Mouse (Mus musculus): ENCODE measurements around the gene Mob3a.

Mob3a gene

DNA sequence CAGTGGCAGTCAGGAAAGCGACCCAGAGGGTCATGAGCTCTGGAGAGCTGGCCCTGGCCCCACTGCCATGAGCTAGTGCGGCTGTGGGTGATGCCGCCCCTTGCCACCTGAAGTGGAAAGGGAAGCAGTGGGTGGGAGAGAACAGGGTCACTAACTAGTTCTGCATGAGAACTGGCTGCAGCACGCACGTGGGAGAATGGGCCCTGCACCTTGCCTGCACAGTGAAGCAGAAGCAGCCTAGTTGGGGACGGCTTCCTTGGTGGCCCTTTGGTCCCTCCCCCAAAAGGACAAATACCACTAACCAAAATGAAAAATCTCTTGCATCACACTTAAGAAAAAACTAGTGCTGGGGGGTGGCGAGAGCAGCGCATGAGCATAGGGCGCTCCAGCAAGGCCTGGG lies 3.2 kb downstream of the Mob3a start:
- DNase-seq, result no peak

DNA sequence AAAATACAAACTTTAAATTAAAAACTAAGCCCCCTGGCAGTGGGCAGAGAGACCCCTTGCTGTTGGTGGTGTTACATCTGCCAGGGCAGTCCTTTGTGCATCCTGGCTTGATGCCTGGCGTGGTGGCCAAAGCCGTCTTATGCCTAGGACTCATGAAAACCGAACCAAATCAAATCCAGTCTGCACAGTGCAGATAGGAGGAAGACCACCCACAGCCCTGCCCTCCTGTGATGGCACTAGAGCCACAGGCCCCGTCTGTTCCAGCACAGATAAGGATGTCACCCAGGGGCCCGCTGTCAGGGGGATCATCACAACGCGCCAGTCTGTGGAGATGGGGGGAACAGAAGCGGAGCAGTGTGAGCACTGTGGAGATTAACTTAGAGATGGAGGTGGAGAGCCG lies 4.0 kb downstream of the Mob3a start:
- no peak for DNase-seq

GRCm38 (mm10) chr10:80697393-80697787 lies 4.4 kb downstream of the Mob3a start:
- DNase-seq, result no peak

- no peak for DNase-seq
These were observed 5.0 kb downstream of the Mob3a start for GRCm38 (mm10) chr10:80696502-80697392.

DNA sequence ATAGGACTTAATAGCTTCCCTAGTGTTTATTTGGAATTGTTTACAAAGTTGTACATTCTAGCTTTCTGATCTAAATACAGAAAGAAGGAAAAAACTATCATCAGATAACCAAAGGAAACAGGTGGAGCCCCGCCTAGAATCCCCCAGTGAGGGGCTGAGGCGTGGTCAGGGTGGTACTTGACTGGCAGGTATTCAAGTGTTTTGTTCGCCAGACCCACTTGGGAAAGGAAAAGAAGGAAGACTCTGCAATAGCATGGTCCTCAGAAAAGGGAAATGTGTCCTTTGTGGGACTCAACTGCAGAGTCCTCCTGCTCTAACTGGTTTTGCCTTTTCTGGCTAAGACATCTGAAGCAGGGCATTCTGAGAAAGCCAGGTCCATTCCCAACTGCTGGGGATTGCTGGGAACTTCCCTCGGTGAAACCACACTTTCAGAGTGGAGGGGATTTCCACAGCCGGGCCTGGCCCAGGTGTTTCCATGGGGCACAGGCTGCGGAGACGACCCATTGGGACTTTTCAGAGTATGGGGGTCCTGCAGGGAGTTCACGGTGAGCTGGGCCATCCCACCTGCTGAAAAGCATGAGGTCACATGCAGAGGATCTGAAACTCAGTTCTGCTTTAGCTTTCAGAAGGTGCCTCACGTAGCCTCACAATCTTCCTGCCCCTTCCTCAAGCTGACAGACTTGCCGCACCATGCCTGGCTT lies 5.8 kb downstream of the Mob3a start:
- no peak for DNase-seq

DNA sequence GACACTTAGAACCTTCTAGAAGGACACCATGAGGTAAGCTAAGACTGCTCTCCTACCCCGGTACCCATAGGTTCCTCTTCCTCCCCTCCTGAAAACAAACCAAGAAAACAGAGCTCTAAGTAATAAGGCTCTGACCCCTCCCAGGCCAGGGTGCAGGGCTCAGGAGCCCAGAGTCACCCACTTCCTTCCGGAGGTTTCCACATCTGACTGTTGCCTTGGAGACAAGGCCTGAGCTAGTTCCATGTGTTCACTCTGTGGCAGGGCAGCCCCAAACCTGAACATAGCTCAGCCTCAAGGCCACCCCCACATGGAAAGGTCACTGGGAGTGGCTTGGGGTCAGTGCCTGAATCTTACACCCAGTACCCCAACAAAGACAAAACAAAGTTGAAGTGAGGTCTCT lies 6.6 kb downstream of the Mob3a start:
- no peak for DNase-seq

- no peak for DNase-seq
These were observed 7.4 kb downstream of the Mob3a start for GRCm38 (mm10) chr10:80694159-80694938.

DNA sequence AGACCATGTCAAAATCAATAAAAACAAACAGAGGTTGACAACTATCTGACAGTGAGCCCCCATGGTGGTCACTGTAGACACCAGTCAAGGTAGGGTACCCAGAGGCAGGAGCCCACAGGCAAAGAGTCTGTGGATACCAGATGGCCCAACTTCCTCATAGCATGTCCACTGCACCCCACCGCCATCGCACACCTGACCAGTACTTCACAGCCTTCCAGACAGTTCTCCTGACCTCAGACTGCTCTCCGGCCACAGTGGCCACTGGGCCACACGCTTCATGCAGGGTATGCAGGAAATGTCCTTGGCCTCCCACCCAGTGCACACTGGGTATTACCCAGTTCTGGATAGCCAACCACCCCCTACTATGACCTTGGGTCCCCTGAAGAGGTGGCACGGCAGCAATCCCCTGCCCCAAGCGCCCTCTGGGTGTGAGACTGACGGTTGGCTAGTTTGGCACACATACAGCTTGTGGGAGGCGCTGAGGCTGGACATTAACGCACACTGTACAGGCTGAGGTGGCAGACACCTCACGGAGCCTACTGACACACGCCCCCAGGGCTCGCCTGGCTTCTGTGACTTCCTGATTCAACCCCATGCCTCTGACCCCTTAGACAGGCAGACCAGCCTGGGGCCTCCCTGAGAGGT lies 8.3 kb downstream of the Mob3a start:
- no peak for DNase-seq

DNA sequence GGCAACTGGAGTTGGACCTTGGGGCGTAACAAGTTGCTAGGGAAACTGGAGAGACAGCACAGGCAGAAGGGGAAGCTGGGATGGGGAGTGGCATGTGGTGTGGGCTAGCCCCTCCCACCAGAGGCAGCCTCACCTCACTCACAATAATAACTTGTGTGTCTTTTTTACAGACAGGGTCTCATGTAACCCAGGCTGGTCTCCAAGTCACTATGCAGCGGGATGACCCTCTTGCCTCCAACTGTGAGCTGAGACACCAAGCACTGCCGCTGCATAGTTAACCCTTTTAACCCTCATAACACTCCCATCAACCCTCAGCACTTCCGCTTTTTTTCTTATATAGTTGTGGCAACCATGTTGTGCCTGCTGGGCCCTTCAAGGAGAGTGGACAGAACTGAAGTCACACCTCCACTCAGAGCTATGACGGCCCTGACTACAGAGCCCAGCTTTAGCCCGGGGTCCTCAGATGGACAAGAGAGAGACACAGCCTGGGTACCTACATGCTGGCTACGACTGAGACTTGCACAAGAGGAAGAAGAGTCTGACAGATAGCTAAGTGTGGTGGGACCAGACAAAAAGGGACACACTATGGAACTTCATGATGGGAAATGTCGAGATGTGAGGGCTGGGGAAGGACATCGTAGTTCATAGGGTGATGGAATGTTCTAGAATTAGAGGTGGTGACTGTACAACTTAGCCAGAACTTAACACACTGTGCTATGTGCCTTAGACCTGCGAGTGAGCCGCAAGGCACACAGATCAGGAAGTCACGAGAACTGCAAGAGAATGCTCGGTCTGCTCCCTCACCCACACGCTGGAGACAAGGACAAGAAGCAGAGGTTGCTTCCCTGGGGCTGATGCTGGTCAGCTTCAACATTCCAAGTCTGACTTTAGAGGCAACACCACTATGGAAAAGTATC lies 9.3 kb downstream of the Mob3a start:
- DNase-seq, result no peak

- no peak for DNase-seq
These were observed 13.9 kb downstream of the Mob3a start for GRCm38 (mm10) chr10:80687850-80688249.

GRCm38 (mm10) chr10:80686617-80687016 lies 15.2 kb downstream of the Mob3a start:
- no peak for DNase-seq

DNA sequence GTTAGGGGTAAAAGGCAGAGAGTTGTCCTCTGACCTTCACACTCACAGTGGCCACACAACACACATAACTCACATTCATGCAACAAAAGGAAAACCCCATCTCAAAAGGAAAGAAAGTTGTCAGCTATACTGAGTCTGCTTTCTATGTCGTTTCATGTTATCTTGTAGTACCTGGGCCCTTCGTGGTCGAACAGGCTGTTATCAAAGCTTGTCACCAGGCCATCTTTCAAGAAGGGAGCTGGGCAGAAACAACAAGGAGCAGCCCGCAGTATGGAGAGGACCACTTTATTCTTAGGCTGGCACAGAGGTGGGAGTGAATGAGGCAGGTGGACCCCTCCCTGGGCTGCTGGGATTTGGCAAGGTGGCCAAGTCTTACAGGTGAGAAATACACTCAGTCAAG lies 16.8 kb downstream of the Mob3a start:
- DNase-seq, result no peak

DNA sequence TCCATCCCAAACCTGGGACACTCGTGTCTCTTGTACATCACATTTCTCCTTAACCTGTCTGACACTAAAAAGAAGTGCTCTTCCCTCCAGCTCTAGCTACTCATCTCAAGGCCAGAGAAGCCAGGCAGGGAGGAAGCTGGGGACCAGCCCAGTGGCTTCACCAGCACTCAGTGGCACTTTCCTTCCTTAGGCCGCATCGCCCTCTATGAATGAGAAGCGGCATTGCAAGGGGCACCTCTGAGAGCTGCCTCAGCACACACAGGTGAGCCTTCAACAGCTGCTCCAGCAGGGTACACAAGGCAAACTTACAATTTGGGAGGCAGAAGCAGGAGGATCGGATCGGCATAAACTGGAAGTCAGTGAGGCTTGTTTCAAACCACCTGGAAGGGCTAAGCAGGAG lies 17.6 kb downstream of the Mob3a start:
- DNase-seq, result no peak

- DNase-seq, result no peak
These were observed 18.1 kb downstream of the Mob3a start for GRCm38 (mm10) chr10:80683647-80684046.

DNA sequence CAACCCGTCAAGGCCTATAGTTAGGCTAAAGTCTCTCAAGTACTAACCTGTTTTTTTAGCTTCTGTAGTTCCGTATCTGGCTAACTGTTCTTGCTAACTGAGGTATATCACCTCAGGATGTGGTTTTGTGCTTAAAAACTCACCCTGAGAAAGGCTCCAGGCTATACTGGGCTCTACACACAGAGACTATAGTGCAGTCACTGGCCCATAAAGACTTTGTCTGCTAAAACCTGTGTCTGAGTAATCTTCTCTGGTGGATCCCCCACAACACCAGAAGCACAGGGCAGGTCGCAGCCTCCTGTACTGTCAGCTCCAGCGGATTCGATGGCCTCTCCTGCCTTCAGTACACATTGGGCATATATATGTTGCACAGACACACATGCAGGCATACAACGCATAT lies 19.8 kb downstream of the Mob3a start:
- no peak for DNase-seq

DNA sequence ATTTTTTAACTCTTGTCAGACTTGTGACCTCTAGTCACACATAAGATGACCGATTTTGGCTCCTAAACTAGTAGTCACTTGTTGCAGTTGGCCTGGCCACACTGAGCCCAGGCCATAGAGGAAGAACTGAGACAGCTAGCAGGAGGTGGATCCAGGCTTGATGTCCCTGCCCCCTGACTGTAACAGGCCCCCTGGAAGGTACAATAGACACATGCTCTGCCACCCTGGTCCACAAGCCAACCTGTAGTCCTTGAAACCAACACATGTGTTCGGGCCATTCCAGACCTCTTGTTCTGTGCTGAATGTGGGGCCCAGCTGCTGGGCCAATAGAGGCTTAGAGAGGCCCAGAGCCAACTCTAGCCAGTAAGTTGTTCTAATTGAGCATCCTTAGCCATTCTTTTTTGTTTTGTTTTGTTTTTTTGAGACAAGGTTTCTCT lies 21.5 kb downstream of the Mob3a start:
- DNase-seq, result no peak

- no peak for DNase-seq
These were observed 22.1 kb downstream of the Mob3a start for GRCm38 (mm10) chr10:80679556-80680259.

- DNase-seq, result no peak
These were observed 23.0 kb downstream of the Mob3a start for GRCm38 (mm10) chr10:80678601-80679377.

GRCm38 (mm10) chr10:80677942-80678436 lies 23.8 kb downstream of the Mob3a start, which contains the start of gene Mknk2:
TSS of gene Mknk2 (minus strand) at chr10:80678112.
- DNase-seq, result peak; percentile 87

All from right cerebral cortex, postnatal 14 days (tissue).